Mouse (Mus musculus) CH12.LX (cell line): ENCODE results near the gene Ffar1. TPM values are rescaled to one million over a fixed set of nuclear protein-coding genes. Genes with fewer than 3 reads are reported as not detected.

Experiments used
- DNase-seq: peaks from one replicate; pipeline ENCODE4 v3.0.0-alpha.2; 2013; ENCODE audit errors: extremely low read depth
- H3K27ac ChIP-seq: 2 replicates; pipeline ENCODE4 v1.5.1; 2012; ENCODE audit warnings: low read depth, mild to moderate bottlenecking, control low read depth, moderate library complexity; ENCODE audit not compliant: insufficient read depth
- H3K27me3 ChIP-seq: replicated peaks from 2 replicates; pipeline ENCODE3; 2012; ENCODE audit warnings: inconsistent platforms
- H3K36me3 ChIP-seq, 2 experiments: replicated peaks in 1 of 2; 2 replicates each; pipeline versions ENCODE3 to v1.6.1; 2012; ENCODE audit warnings: inconsistent platforms in 1 of 2, low read length in 1 of 2, mild to moderate bottlenecking in 1 of 2, mixed read lengths in 1 of 2, moderate library complexity in 1 of 2; ENCODE audit not compliant: control insufficient read depth in 1 of 2, insufficient read depth in 1 of 2
- H3K4me1 ChIP-seq, 2 experiments: 2 replicates each; pipeline ENCODE4 v1.6.1; 2012; ENCODE audit warnings: inconsistent platforms in 1 of 2, moderate library complexity in 1 of 2; ENCODE audit not compliant: insufficient read depth in 2 of 2, control insufficient read depth in 1 of 2
- H3K4me2 ChIP-seq: 2 replicates; pipeline ENCODE4 v1.6.1; 2012; ENCODE audit warnings: low read depth, mild to moderate bottlenecking, control low read depth; ENCODE audit not compliant: poor library complexity, insufficient read depth, severe bottlenecking
- H3K4me3 ChIP-seq, 3 experiments: fragments of 150-350 bp in 1 of 3; sonication (generic) in 1 of 3; replicated peaks in 1 of 3; 2 replicates each; pipeline versions ENCODE3 to v1.5.1; 2011 to 2012; ENCODE audit warnings: low read depth in 2 of 3, low read length in 2 of 3, mild to moderate bottlenecking in 2 of 3, moderate library complexity in 2 of 3, control low read depth in 1 of 3, improper control_type of control experiment in 1 of 3, inconsistent platforms in 1 of 3, mixed read lengths in 1 of 3; ENCODE audit not compliant: poor library complexity in 1 of 3
- H3K79me2 ChIP-seq: replicated peaks from 2 replicates; pipeline ENCODE4 v1.6.1; 2012; ENCODE audit warnings: mild to moderate bottlenecking, moderate library complexity; ENCODE audit not compliant: control insufficient read depth, poor library complexity, insufficient read depth, severe bottlenecking; ENCODE audit errors: extremely low read depth
- H3K9ac ChIP-seq: 2 replicates; pipeline ENCODE4 v1.6.1; 2012; ENCODE audit warnings: low read depth, mild to moderate bottlenecking, control low read depth, moderate library complexity; ENCODE audit not compliant: insufficient read depth
- H3K9me3 ChIP-seq: replicated peaks from 2 replicates; pipeline ENCODE3; 2012; ENCODE audit warnings: low read length, inconsistent platforms, mixed read lengths
- BHLHE40 ChIP-seq: IDR thresholded peaks from 2 replicates; pipeline ENCODE4 v1.6.1; 2011; ENCODE audit warnings: mild to moderate bottlenecking, low read depth, low read length, improper control_type of control experiment
- CHD2 ChIP-seq: IDR thresholded peaks from 2 replicates; pipeline ENCODE4 v1.6.1; 2011; ENCODE audit warnings: low read length, improper control_type of control experiment
- CTCF ChIP-seq, 2 experiments: IDR thresholded peaks in 1 of 2; conservative IDR thresholded peaks in 1 of 2; 2 replicates each; pipeline ENCODE4 v1.5.1; 2011 to 2012; ENCODE audit warnings: low read depth in 2 of 2, low read length in 2 of 2, improper control_type of control experiment in 1 of 2, inconsistent platforms in 1 of 2, mild to moderate bottlenecking in 1 of 2, moderate library complexity in 1 of 2
- E2F4 ChIP-seq: IDR thresholded peaks from 2 replicates; pipeline ENCODE4 v1.6.1; 2011; ENCODE audit warnings: low read depth, low read length, improper control_type of control experiment; ENCODE audit not compliant: insufficient replicate concordance
- HCFC1 ChIP-seq: IDR thresholded peaks from 2 replicates; pipeline ENCODE4 v1.6.1; 2012; ENCODE audit warnings: low read depth, mild to moderate bottlenecking, inconsistent platforms, low read length, improper control_type of control experiment
- MAX ChIP-seq: IDR thresholded peaks from 2 replicates; pipeline ENCODE4 v1.6.1; 2011; ENCODE audit warnings: low read length, improper control_type of control experiment
- MAZ ChIP-seq: IDR thresholded peaks from 2 replicates; pipeline ENCODE4 v1.6.1; 2012; ENCODE audit warnings: low read depth, mild to moderate bottlenecking, inconsistent platforms, low read length, improper control_type of control experiment, moderate library complexity
- MEF2A ChIP-seq: IDR thresholded peaks from 2 replicates; pipeline ENCODE4 v1.6.1; 2014; ENCODE audit warnings: low read depth, mild to moderate bottlenecking, inconsistent platforms, low read length, improper control_type of control experiment, borderline replicate concordance
- MYC ChIP-seq: IDR thresholded peaks from 2 replicates; pipeline ENCODE4 v1.6.1; 2011; ENCODE audit warnings: low read depth, mild to moderate bottlenecking, improper control_type of control experiment, low read length
- NELFE ChIP-seq: IDR thresholded peaks from 2 replicates; pipeline ENCODE4 v1.6.1; 2011; ENCODE audit warnings: low read depth, low read length, improper control_type of control experiment
- PAX5 ChIP-seq: IDR thresholded peaks from 2 replicates; pipeline ENCODE4 v1.6.1; 2012; ENCODE audit warnings: low read length, inconsistent platforms, mixed read lengths
- POLR2A ChIP-seq: IDR thresholded peaks from 2 replicates; pipeline ENCODE4 v1.6.1; 2011; ENCODE audit warnings: low read depth, mild to moderate bottlenecking, improper control_type of control experiment, low read length
- POLR2AphosphoS2 ChIP-seq: IDR thresholded peaks from 2 replicates; pipeline ENCODE4 v1.6.1; 2011; ENCODE audit warnings: low read depth, low read length, improper control_type of control experiment
- SIN3A ChIP-seq: IDR thresholded peaks from 2 replicates; pipeline ENCODE4 v1.6.1; 2012; ENCODE audit warnings: low read length, improper control_type of control experiment, inconsistent platforms
- TBP ChIP-seq: conservative IDR thresholded peaks from 2 replicates; pipeline ENCODE4 v1.6.1; 2011; ENCODE audit warnings: low read depth, low read length, improper control_type of control experiment
- TCF12 ChIP-seq: IDR thresholded peaks from 2 replicates; pipeline ENCODE4 v1.6.1; 2014; ENCODE audit warnings: low read depth, mild to moderate bottlenecking, inconsistent platforms, low read length, improper control_type of control experiment
- USF1 ChIP-seq: IDR thresholded peaks from 2 replicates; pipeline ENCODE4 v1.6.1; 2014; ENCODE audit warnings: low read depth, mild to moderate bottlenecking, inconsistent platforms, low read length, improper control_type of control experiment
- USF2 ChIP-seq: conservative IDR thresholded peaks from 2 replicates; pipeline ENCODE4 v1.6.1; 2011; ENCODE audit warnings: low read depth, low read length, improper control_type of control experiment
- ZC3H11A ChIP-seq: IDR thresholded peaks from 2 replicates; pipeline ENCODE4 v1.6.1; 2012; ENCODE audit warnings: low read depth, mild to moderate bottlenecking, inconsistent platforms, low read length, improper control_type of control experiment
- dilution Hi-C: fragments of 300-500 bp; cut with MboI; formaldehyde crosslinking; loops from 2 replicates; pipeline ENCODE4 v1.14.3; 2020; ENCODE audit warnings: low sequenced_read_pairs; ENCODE audit not compliant: extremely low pct_unique_long_range_greater_than_20kb, extremely low pct_ligation_motif_present
- in situ Hi-C: fragments of 300-500 bp; cut with MboI; formaldehyde crosslinking; loops from 3 replicates; pipeline ENCODE4 v1.14.3; 2019; ENCODE audit warnings: low sequenced_read_pairs, low pct_ligation_motif_present, low pct_unique_long_range_greater_than_20kb, mixed read lengths
- polyA plus RNA-seq: library from polyadenylated mRNA; unstranded; fragments of >175 nt; gene quantifications from 2 replicates; pipeline ENCODE4 v1.2.1, GENCODE M21; 2012; ENCODE audit warnings: low read depth; ENCODE audit not compliant: insufficient read length
- total RNA-seq, 2 experiments: library from RNA; depleted of rRNA; stranded (reverse); fragments of 300-350 nt in 1 of 2; fragments of >200 nt in 1 of 2; gene quantifications; 2 replicates each; pipeline ENCODE4 v1.2.3; 2012 to 2014

Gene Ffar1
- total and polyA plus RNA-seq, 3 experiments: 0.34 to 17.2 (median 1.2) TPM

DNA sequence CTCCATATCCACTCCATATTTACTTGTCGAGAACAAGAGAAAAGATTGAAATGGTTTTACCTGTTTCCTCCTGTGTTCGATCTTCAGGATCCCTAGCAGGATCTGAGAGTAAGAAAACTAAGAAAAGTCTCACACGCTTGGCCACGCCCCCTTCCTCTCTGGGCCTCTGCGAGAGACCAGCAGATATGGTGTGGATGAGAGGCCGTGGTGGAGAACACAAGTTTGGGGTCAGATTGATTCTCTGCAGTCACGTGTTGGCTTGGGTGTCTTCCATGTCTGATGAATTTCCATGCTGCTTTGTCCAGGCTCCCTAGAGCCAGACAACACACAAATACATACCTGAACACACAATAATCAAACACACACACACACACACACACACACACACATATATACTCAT lies 18.8 kb upstream of the Ffar1 start, which contains the start of gene Cd22:
Cd22 (minus strand) TSS at position 167 of the 400 bp plus-strand sequence.
- H3K27ac ChIP-seq: peak within 1 kb of the TSS; percentile 60
- H3K4me1 ChIP-seq: peaks cover 22 to 61% of the 10 kb centered on the region in 2 experiments
- H3K9me3 ChIP-seq: peaks cover 10% of the 10 kb centered on the region
- H3K4me2 ChIP-seq: peak within 1 kb of the TSS; percentile 58
- in situ Hi-C loops (no loop called here), dilution Hi-C loops (no loop called here)
- no peaks in the 10 kb centered on the region for H3K79me2 ChIP-seq
- peak within 1 kb of the TSS; percentile 53 to 79 (median 63) for H3K4me3 ChIP-seq
- H3K36me3 ChIP-seq: peaks cover 5 to 37% of the 10 kb centered on the region in 2 experiments
- TF ChIP-seq POLR2AphosphoS2: no peak
- TF ChIP-seq TBP: peak; percentile 60; the same call in 1 of the 2 replicates
- TF ChIP-seq USF2: peak; percentile 50; the same call in 1 of the 2 replicates
- TF ChIP-seq MAX: peak; percentile 70
- TF ChIP-seq USF1: peak; percentile 61
- 0 out of 2 replicates have a peak, but pooled peaks have one; percentile 20 for TF ChIP-seq MEF2A
- peak; percentile 47 for TF ChIP-seq POLR2A
- TF ChIP-seq MYC: no peak
- TF ChIP-seq CHD2: no peak
- peak; percentile 78 for TF ChIP-seq BHLHE40
- no peak for TF ChIP-seq HCFC1
- 0 out of 2 replicates have a peak, but pooled peaks have one; percentile 12 for TF ChIP-seq NELFE
- no peak for TF ChIP-seq TCF12
- no peaks in the 10 kb centered on the region for H3K27me3 ChIP-seq
- H3K9ac ChIP-seq: peak within 1 kb of the TSS; percentile 44; the same call in 1 of the 2 replicates
- peak; percentile 82 for DNase-seq

DNA sequence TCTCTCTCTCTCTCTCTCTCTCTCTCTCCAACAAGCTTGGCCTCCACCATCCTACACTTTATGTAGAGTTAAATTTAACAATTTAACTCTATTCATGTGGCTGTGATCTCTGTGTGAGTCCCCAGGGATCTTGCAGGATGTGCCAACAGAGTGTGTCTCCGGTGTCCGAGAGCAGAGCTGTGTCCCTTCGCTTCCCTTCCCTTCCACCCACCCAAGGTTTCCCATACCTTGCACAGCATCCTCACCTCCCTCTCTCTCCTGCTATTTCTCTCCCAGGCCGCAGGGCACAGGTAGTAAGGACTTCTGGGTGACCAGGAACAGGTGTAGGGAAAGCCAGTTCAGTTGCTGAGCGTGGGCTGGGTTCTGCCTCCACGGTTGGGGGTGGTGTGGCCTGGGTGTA lies 17.6 kb upstream of the Ffar1 start:
- dilution Hi-C loops: no loop called here
- in situ Hi-C loops: loop anchor here (5.0 kb wide), 1 partner anchor 33 kb away; the partner anchor contains the start of gene Mag
- peak overlapping the region; percentile 58 for H3K4me2 ChIP-seq
- H3K36me3 ChIP-seq: peaks cover 5 to 45% of the 10 kb centered on the region in 2 experiments
- peak overlapping the region; percentile 5; the same call in 1 of the 2 replicates for H3K9ac ChIP-seq
- H3K79me2 ChIP-seq: no peaks in the 10 kb centered on the region
- no peak overlapping the region for H3K27ac ChIP-seq
- DNase-seq: peak; percentile 66
- H3K4me1 ChIP-seq: peaks cover 22 to 66% of the 10 kb centered on the region in 2 experiments
- TF ChIP-seq CTCF (conservative IDR thresholded peaks at IDR 0.05 in 1 of 2, IDR thresholded peaks at IDR 0.05 in 1 of 2; ENCODE audit: low read depth in 2 of 2, low read length in 2 of 2): no peak
- no peak for TF ChIP-seq TCF12
- TF ChIP-seq E2F4: no peak
- TF ChIP-seq MAZ: no peak
- TF ChIP-seq ZC3H11A: no peak
- TF ChIP-seq PAX5: no peak
- TF ChIP-seq MEF2A: no peak
- TF ChIP-seq MYC: no peak
- TF ChIP-seq USF1: no peak
- no peak for TF ChIP-seq SIN3A
- peak overlapping the region; percentile 53 to 79 (median 63) for H3K4me3 ChIP-seq
- H3K9me3 ChIP-seq: no peaks in the 10 kb centered on the region
- H3K27me3 ChIP-seq: no peaks in the 10 kb centered on the region
